Mouse (Mus musculus) bone marrow macrophage, adult 2 months (primary cell): ENCODE results near the gene Siae.

Source experiments
- CTCF ChIP-seq: IDR thresholded peaks from 2 replicates; pipeline ENCODE4 v1.5.1; 2012; ENCODE audit warnings: low read depth, mild to moderate bottlenecking, low read length, moderate library complexity
- POLR2A ChIP-seq: IDR thresholded peaks from 2 replicates; pipeline ENCODE4 v1.6.1; 2012; ENCODE audit warnings: mild to moderate bottlenecking, low read depth, low read length, borderline replicate concordance

GRCm38 (mm10) chr9:37609558-37609957, 54.1 kb downstream of the Siae start:
- TF ChIP-seq CTCF (no peak), POLR2A (no peak)
